Mouse (Mus musculus): ENCODE data around the gene Dnajc4. TPM values are rescaled to one million over a fixed set of nuclear protein-coding genes. Genes with fewer than 3 reads are reported as not detected.
A peak's percentile ranks its signal among the peaks of the same experiment; 100 is the strongest.

Dnajc4 gene
- polyA plus RNA-seq, 1 experiment from 2014 or later, result 25.4 TPM

GRCm38 (mm10) chr19:6971644-6972043 lies 20.7 kb downstream of the Dnajc4 start:
- H3K9ac ChIP-seq (replicated peaks), result 0 out of 2 replicates have a peak overlapping the region, but pooled peaks have one; percentile 14
- H3K27ac ChIP-seq, result no peak overlapping the region
- peaks cover 29% of the 10 kb centered on the region for H3K4me1 ChIP-seq (replicated peaks)
- no peak for ATAC-seq
- peaks cover 40% of the 10 kb centered on the region for H3K27me3 ChIP-seq
- H3K4me3 ChIP-seq (replicated peaks), result no peak overlapping the region
- H3K4me2 ChIP-seq (replicated peaks), result no peak overlapping the region
- peaks cover 2% of the 10 kb centered on the region for H3K36me3 ChIP-seq
- WGBS, result 59% methylated on average over 6 of the region's 6 CpGs
- H3K9me3 ChIP-seq, result no peaks in the 10 kb centered on the region

- Histone ChIP-seq H3K27ac (no peak overlapping the region), H3K4me3 (replicated peaks) (no peak overlapping the region), H3K9me3 (no peaks in the 10 kb centered on the region), H3K27me3 (peaks cover 40% of the 10 kb centered on the region), H3K9ac (replicated peaks) (0 out of 2 replicates have a peak overlapping the region, but pooled peaks have one; percentile 57), H3K36me3 (no peaks in the 10 kb centered on the region), H3K4me1 (replicated peaks) (peaks cover 21% of the 10 kb centered on the region), H3K4me2 (replicated peaks) (peak overlapping the region; percentile 49)
- ATAC-seq, result no peak
- WGBS, result 13% methylated on average over 11 of the region's 11 CpGs
Measured at GRCm38 (mm10) chr19:6970460-6971085, 21.8 kb downstream of the Dnajc4 start.

- WGBS, result 2% methylated on average over 52 of the region's 55 CpGs
Measured at GRCm38 (mm10) chr19:6969665-6970381, 22.5 kb downstream of the Dnajc4 start.

GRCm38 (mm10) chr19:6969291-6969664 lies 23.1 kb downstream of the Dnajc4 start:
- Histone ChIP-seq H3K4me1 (replicated peaks) (peaks cover 21% of the 10 kb centered on the region), H3K4me2 (replicated peaks) (peak overlapping the region; percentile 49), H3K27ac (no peak overlapping the region), H3K9me3 (no peaks in the 10 kb centered on the region), H3K9ac (replicated peaks) (peak overlapping the region; percentile 57), H3K27me3 (peaks cover 40% of the 10 kb centered on the region), H3K36me3 (no peaks in the 10 kb centered on the region), H3K4me3 (replicated peaks) (peak overlapping the region; percentile 38)
- 2% methylated on average over 20 of the region's 20 CpGs for WGBS
- ATAC-seq, result no peak

More at GRCm38 (mm10) chr19:6969665-6970381, 22.5 kb downstream of the Dnajc4 start:
- peak overlapping the region; percentile 49 for H3K4me2 ChIP-seq (replicated peaks)
- no peak overlapping the region for H3K27ac ChIP-seq
- H3K9ac ChIP-seq (replicated peaks), result peak overlapping the region; percentile 57
- H3K9me3 ChIP-seq, result no peaks in the 10 kb centered on the region
- H3K27me3 ChIP-seq, result peaks cover 40% of the 10 kb centered on the region
- no peaks in the 10 kb centered on the region for H3K36me3 ChIP-seq
- ATAC-seq, result peak; percentile 21; the same call in 1 of the 2 replicates
- H3K4me1 ChIP-seq (replicated peaks), result peaks cover 21% of the 10 kb centered on the region
- H3K4me3 ChIP-seq (replicated peaks), result peak overlapping the region; percentile 38

GRCm38 (mm10) chr19:6968491-6969271 lies 23.7 kb downstream of the Dnajc4 start:
- H3K9ac ChIP-seq (replicated peaks), result no peak overlapping the region
- H3K27ac ChIP-seq, result no peak overlapping the region
- H3K4me1 ChIP-seq (replicated peaks), result peaks cover 16% of the 10 kb centered on the region
- H3K4me2 ChIP-seq (replicated peaks), result peak overlapping the region; percentile 49
- 15% methylated on average over 15 of the region's 15 CpGs for WGBS
- no peak for ATAC-seq
- no peaks in the 10 kb centered on the region for H3K36me3 ChIP-seq
- peak overlapping the region; percentile 38 for H3K4me3 ChIP-seq (replicated peaks)
- H3K9me3 ChIP-seq, result no peaks in the 10 kb centered on the region
- H3K27me3 ChIP-seq, result peaks cover 40% of the 10 kb centered on the region

GRCm38 (mm10) chr19:6956461-6956860 lies 35.9 kb downstream of the Dnajc4 start:
- no peak overlapping the region for H3K9ac ChIP-seq (replicated peaks)
- WGBS, result 73% methylated on average over 10 of the region's 10 CpGs
- ATAC-seq, result no peak
- peaks cover 20% of the 10 kb centered on the region; the same call in 1 of the 2 replicates for H3K36me3 ChIP-seq
- no peak overlapping the region for H3K27ac ChIP-seq
- H3K27me3 ChIP-seq, result no peaks in the 10 kb centered on the region
- H3K4me3 ChIP-seq (replicated peaks), result no peak overlapping the region
- H3K4me2 ChIP-seq (replicated peaks), result no peak overlapping the region
- H3K4me1 ChIP-seq (replicated peaks), result peaks cover 14% of the 10 kb centered on the region
- H3K9me3 ChIP-seq, result no peaks in the 10 kb centered on the region

- no peaks in the 10 kb centered on the region for H3K9me3 ChIP-seq
- H3K27ac ChIP-seq, result no peak overlapping the region
- H3K4me1 ChIP-seq (replicated peaks), result peaks cover 15% of the 10 kb centered on the region
- no peak overlapping the region for H3K4me3 ChIP-seq (replicated peaks)
- 94% methylated on average over 7 of the region's 7 CpGs for WGBS
- H3K4me2 ChIP-seq (replicated peaks), result no peak overlapping the region
- peaks cover 20% of the 10 kb centered on the region; the same call in 1 of the 2 replicates for H3K36me3 ChIP-seq
- ATAC-seq, result no peak
- H3K9ac ChIP-seq (replicated peaks), result no peak overlapping the region
- no peaks in the 10 kb centered on the region for H3K27me3 ChIP-seq
Measured at GRCm38 (mm10) chr19:6955424-6955823, 36.9 kb downstream of the Dnajc4 start.

GRCm38 (mm10) chr19:6954046-6954445 lies 38.3 kb downstream of the Dnajc4 start:
- peaks cover 17% of the 10 kb centered on the region; the same call in 1 of the 2 replicates for H3K36me3 ChIP-seq
- no peak overlapping the region for H3K4me3 ChIP-seq (replicated peaks)
- H3K27me3 ChIP-seq, result no peaks in the 10 kb centered on the region
- no peak overlapping the region for H3K27ac ChIP-seq
- H3K9me3 ChIP-seq, result no peaks in the 10 kb centered on the region
- no peak for ATAC-seq
- no peak overlapping the region for H3K4me2 ChIP-seq (replicated peaks)
- WGBS, result 57% methylated on average over 9 of the region's 9 CpGs
- no peak overlapping the region for H3K9ac ChIP-seq (replicated peaks)
- H3K4me1 ChIP-seq (replicated peaks), result peaks cover 25% of the 10 kb centered on the region

GRCm38 (mm10) chr19:6952712-6953037 lies 39.7 kb downstream of the Dnajc4 start:
- H3K36me3 ChIP-seq, result peaks cover 17% of the 10 kb centered on the region; the same call in 1 of the 2 replicates
- peaks cover 25% of the 10 kb centered on the region for H3K4me1 ChIP-seq (replicated peaks)
- WGBS, result 37% methylated on average over 3 of the region's 3 CpGs
- H3K27me3 ChIP-seq, result no peaks in the 10 kb centered on the region
- ATAC-seq, result no peak
- H3K9me3 ChIP-seq, result no peaks in the 10 kb centered on the region
- H3K4me2 ChIP-seq (replicated peaks), result peak overlapping the region; percentile 99
- H3K9ac ChIP-seq (replicated peaks), result peak overlapping the region; percentile 84
- peak overlapping the region; percentile 62 for H3K4me3 ChIP-seq (replicated peaks)
- peak overlapping the region; percentile 97 for H3K27ac ChIP-seq

GRCm38 (mm10) chr19:6951994-6952711 lies 40.2 kb downstream of the Dnajc4 start:
- ATAC-seq, result peak; percentile 27
- 4% methylated on average over 30 of the region's 31 CpGs for WGBS
- peak overlapping the region; percentile 97 for H3K27ac ChIP-seq
- no peaks in the 10 kb centered on the region for H3K27me3 ChIP-seq
- H3K36me3 ChIP-seq, result peaks cover 17% of the 10 kb centered on the region; the same call in 1 of the 2 replicates
- peak overlapping the region; percentile 84 for H3K9ac ChIP-seq (replicated peaks)
- H3K4me1 ChIP-seq (replicated peaks), result peaks cover 25% of the 10 kb centered on the region
- H3K4me3 ChIP-seq (replicated peaks), result peak overlapping the region; percentile 62
- peak overlapping the region; percentile 99 for H3K4me2 ChIP-seq (replicated peaks)
- no peaks in the 10 kb centered on the region for H3K9me3 ChIP-seq

GRCm38 (mm10) chr19:6951381-6951968 lies 40.9 kb downstream of the Dnajc4 start:
- peak; percentile 84 for ATAC-seq
- peak overlapping the region; percentile 97 for H3K27ac ChIP-seq
- WGBS, result under 1% methylated on average over 35 of the region's 35 CpGs
- peaks cover 25% of the 10 kb centered on the region for H3K4me1 ChIP-seq (replicated peaks)
- H3K36me3 ChIP-seq, result peaks cover 17% of the 10 kb centered on the region; the same call in 1 of the 2 replicates
- peak overlapping the region; percentile 84 for H3K9ac ChIP-seq (replicated peaks)
- H3K4me2 ChIP-seq (replicated peaks), result peak overlapping the region; percentile 99
- H3K4me3 ChIP-seq (replicated peaks), result peak overlapping the region; percentile 62
- H3K9me3 ChIP-seq, result no peaks in the 10 kb centered on the region
- no peaks in the 10 kb centered on the region for H3K27me3 ChIP-seq

All from midbrain, embryonic 13.5 days (tissue).